Mouse (Mus musculus) sigmoid colon, adult 10 weeks (tissue): ENCODE data around the gene Foxs1. TPM values are rescaled to one million over a fixed set of nuclear protein-coding genes. Genes with fewer than 3 reads are reported as not detected.

Experiments
- polyA plus RNA-seq: library from polyadenylated mRNA; stranded (reverse); fragments of 350-450 nt; fragmentation: Illumina TruSeq; extraction: RNeasy Lipid Tissue Mini Kit (QIAGEN cat#74804); gene quantifications from one replicate; pipeline ENCODE4 v1.2.3, GENCODE M21; 2014; ENCODE audit warnings: low read depth, low replicate concordance

Foxs1 gene
- polyA plus RNA-seq, result not detected

DNA sequence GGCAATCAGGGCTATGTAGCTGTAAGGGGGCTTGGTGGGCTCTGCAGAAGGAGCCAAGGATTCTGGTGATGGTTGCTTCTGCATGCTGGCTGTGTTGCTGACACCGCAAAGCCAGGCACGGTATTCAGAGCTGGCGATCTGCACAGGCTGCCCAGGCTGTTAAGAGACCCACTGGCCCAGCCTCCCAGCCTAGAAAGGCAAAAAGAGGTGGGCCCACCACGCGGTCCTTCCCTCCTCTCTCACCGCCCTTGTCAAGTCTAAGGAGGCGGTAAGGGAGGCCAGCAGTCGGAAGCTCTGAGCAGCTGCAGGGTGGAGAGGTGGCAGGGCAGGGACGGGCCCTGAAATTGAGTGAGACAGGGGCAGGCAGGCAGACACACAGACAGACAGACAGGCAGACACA lies at the start of gene Foxs1:
Gene Foxs1, minus strand, starts transcription at position 161 of the 400 bp plus-strand sequence.

DNA sequence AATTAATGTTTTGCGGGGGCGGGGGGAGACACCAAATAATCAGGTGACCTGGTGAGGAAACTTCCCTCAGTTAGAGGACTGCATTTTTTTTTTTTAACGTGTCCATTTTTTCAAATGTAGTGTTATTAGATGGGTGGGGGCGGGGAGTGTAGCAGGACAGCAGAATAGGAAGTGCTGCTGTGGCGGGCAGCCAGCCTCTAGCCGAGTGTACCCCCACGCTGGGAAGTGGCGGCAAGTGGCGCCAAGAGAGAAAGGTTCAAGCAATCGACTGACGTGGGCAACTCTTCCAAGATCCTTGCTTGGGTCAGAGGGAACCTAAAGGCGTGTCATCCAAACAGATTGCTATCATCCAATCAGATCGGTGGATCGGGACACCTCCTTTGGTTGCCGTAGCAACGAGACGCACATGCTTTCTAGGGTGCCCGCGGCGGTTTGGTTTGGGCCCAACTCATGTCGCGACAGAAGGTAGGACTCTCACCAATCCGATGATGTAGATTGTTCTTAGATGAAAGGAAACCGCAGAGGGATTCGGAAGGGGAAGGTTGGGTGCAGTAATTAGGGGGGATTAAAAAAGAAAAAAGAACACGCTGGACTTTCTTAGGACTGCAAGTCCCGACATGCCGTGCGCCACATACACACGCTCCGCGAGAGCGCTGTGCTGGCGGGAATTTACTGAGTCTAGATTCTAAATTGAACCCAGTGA lies 29.2 kb upstream of the Foxs1 start, which contains the start of gene Ttll9:
Gene Ttll9, plus strand, starts transcription at position 395 of the 703 bp plus-strand sequence.

DNA sequence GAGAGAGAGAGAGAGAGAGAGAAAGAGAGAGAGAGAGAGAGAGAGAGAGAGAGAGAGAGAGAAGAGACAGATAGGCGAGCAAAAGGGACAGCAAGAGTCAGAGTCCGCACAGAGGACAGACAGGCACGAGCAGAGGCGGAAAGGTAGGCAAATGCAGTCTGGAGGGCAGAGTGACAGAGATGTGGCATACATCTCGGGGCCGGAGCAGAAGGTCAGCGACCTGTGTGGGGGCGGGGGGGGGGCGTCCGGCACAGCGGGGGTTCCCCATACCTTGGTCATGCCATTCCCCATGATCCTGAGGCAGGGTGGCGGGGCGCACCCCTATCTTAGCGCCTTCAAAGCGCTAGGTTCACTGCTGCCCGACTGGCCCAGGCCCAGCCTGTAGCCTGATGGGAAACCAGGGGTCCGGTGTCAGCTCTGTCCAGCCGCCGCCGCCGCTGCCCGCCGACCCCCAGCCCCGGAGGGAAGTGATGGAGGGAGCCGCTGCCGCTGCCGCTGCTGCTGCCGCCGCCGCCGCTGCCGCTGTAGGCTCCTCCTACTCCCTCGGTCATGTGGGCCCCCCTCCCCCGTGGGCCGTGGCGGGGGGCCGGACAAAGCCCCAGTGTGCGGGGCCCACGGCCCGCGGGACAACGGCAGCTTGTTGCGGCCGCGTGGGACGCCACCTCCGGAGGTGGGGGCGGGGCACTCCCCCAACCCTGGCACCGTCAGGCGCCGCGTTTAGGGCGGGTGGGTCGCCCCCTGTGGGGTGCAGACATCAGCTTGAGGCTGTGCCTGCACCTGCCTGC lies 18.2 kb upstream of the Foxs1 start, which contains the start of gene Dusp15:
Gene Dusp15, minus strand, starts transcription at position 634 of the 785 bp plus-strand sequence.

DNA sequence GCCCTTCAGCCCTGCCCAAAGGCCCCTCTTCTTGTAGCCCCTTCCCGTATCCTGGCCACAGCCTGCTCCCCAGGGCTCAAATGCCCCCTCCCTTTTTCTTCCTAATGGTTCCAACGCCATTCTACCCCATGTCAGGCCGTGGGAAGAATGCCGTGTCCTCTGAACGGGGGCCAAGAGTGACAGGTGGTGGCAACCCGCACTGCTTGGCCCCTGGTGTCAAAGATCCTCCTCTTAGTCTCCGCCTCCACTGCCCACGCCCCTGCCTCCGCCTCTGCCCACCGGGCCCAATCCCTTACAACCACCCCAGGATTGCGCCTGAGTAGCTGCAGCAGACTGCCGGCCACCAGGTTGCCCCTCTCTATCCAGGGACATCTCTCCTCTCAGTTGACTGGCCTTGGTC lies 22.0 kb downstream of the Foxs1 start, which contains the start of gene Mylk2:
Gene Mylk2, plus strand, starts transcription at position 322 of the 400 bp plus-strand sequence.

Other genes starting within 250 kb of the Foxs1 start
- gene Mcts2, start 246.2 kb downstream of the Foxs1 start, polyA plus RNA-seq, result 14.9 TPM
- 111 TPM for gene Id1, start 197.0 kb downstream of the Foxs1 start, polyA plus RNA-seq
- gene Cox4i2, start 179.0 kb downstream of the Foxs1 start, polyA plus RNA-seq, result not detected
- 19.0 TPM for gene Bcl2l1, start 101.5 kb downstream of the Foxs1 start, polyA plus RNA-seq
- gene Tpx2, start 85.2 kb downstream of the Foxs1 start, polyA plus RNA-seq, result 13.4 TPM
- gene Mylk2, start 21.9 kb downstream of the Foxs1 start, polyA plus RNA-seq, result not detected
- gene Dusp15, start 18.5 kb upstream of the Foxs1 start, polyA plus RNA-seq, result not detected
- gene Ttll9, start 29.3 kb upstream of the Foxs1 start, polyA plus RNA-seq, result not detected
- gene Pdrg1, start 82.2 kb upstream of the Foxs1 start, polyA plus RNA-seq, result 38.5 TPM
- gene Xkr7, start 98.6 kb upstream of the Foxs1 start, polyA plus RNA-seq, result not detected
- gene Ccm2l, start 132.7 kb upstream of the Foxs1 start, polyA plus RNA-seq, result 0.91 TPM
- gene Hck, start 175.3 kb upstream of the Foxs1 start, polyA plus RNA-seq, result 0.41 TPM
- gene Tm9sf4, start 228.1 kb upstream of the Foxs1 start, polyA plus RNA-seq, result 75.4 TPM